ENCODE assay signal across 23 mouse cellular contexts in the genomic region with DNA sequence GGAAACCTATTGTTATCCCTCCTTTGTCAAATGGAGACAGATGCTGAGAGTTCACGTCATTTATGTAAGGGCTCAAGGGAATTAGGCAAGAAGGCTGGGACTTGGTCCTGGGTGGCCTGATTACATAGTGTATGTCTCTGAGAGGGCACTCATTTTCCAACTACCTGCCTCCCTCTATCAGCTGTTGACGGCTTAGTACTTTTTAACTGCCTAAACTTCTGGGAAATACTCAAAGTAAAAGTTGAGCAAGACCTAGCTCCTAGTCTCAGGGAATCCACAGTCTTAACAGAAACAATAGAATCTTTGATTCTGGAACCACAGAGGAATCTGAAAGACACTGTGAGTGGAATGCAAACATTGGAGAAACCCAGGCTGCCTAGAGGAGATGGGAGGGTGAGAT. TPM values are rescaled to one million over a fixed set of nuclear protein-coding genes. Genes with fewer than 3 reads are reported as not detected.
DNase-seq lines count a peak whose midpoint lies in the region; ATAC-seq and TF ChIP-seq lines count a peak whose summit lies in the region.
"Had no signal": no experiment of that assay in that cellular context is flagged by ENCODE, and none has a peak within 500 bp of the region (broad histone marks: within the 10 kb centered on the region; RNA-seq: fewer than 3 reads in every experiment).

No protein-coding gene starts in this region.

- in situ Hi-C loops in Patski (cut with MboI; ENCODE audit: low pct_unique_long_range_greater_than_20kb) = no loop called here

- no peak for TF ChIP-seq POLR2A in lung, adult 2 months (IDR thresholded peaks at IDR 0.05; ENCODE audit: borderline replicate concordance, extremely low read depth, low read depth, low read length)

- H3K4me1 ChIP-seq in lung, embryonic 14.5 days (ENCODE audit: insufficient read depth) = 0 out of 2 replicates have a peak, but pooled peaks cover 3% of the 10 kb centered on the region
- no peaks in the 10 kb centered on the region for H3K4me1 ChIP-seq in lung, postnatal 0 days (ENCODE audit: insufficient read depth, low read depth, low read length)
- H3K4me1 ChIP-seq in lung, adult 2 months (ENCODE audit: control insufficient read depth, insufficient read depth, low read length) = no peaks in the 10 kb centered on the region
- H3K4me1 ChIP-seq: embryonic facial prominence, embryonic 13.5 days; embryonic facial prominence, embryonic 15.5 days; forebrain, embryonic 10.5 days; forebrain, embryonic 12.5 days had no signal

- H3K36me3 ChIP-seq in lung, embryonic 14.5 days (ENCODE audit: insufficient read depth) = no peaks in the 10 kb centered on the region
- H3K36me3 ChIP-seq in lung, postnatal 0 days (ENCODE audit: insufficient read depth, low read length) = no peaks in the 10 kb centered on the region
- H3K36me3 ChIP-seq: embryonic facial prominence, embryonic 13.5 days; embryonic facial prominence, embryonic 15.5 days; forebrain, embryonic 10.5 days; forebrain, embryonic 12.5 days had no signal

- no peak for TF ChIP-seq CTCF in lung, embryonic 14.5 days (IDR thresholded peaks at IDR 0.05; ENCODE audit: low read depth)
- TF ChIP-seq CTCF in lung, postnatal 0 days (IDR thresholded peaks at IDR 0.05) = no peak
- no peak for TF ChIP-seq CTCF in lung, adult 2 months (IDR thresholded peaks at IDR 0.05; ENCODE audit: insufficient read depth, low read length)
- TF ChIP-seq CTCF in Patski (IDR thresholded peaks at IDR 0.05) = no peak

- no peak overlapping the region for H3K27ac ChIP-seq in lung, embryonic 14.5 days (ENCODE audit: low read depth)
- no peak overlapping the region for H3K27ac ChIP-seq in lung, postnatal 0 days (ENCODE audit: low read length)
- H3K27ac ChIP-seq: embryonic facial prominence, embryonic 13.5 days; embryonic facial prominence, embryonic 15.5 days; forebrain, embryonic 10.5 days; forebrain, embryonic 12.5 days had no signal

- no peak overlapping the region for H3K4me3 ChIP-seq in lung, embryonic 14.5 days (ENCODE audit: low read depth, low read length)
- no peak overlapping the region for H3K4me3 ChIP-seq in lung, postnatal 0 days (ENCODE audit: low read depth, low read length)
- H3K4me3 ChIP-seq in lung, adult 2 months (replicated peaks; ENCODE audit: extremely low read depth, low read depth, low read length) = no peak overlapping the region
- H3K4me3 ChIP-seq: embryonic facial prominence, embryonic 13.5 days; embryonic facial prominence, embryonic 15.5 days; erythroblast, embryonic 14.5 days; forebrain, embryonic 10.5 days; forebrain, embryonic 12.5 days had no signal

- no peak for ATAC-seq in lung, embryonic 14.5 days (ENCODE audit: insufficient read depth)
- ATAC-seq in lung, postnatal 0 days = peak; percentile 44
- ATAC-seq in Patski = peak; percentile 51
- ATAC-seq in monocyte, adult 5-6 weeks (replicated peaks; ENCODE audit: insufficient number of reproducible peaks, low FRiP score, low TSS enrichment, poor library complexity, severe bottlenecking) = no peak
- ATAC-seq: forebrain, embryonic 14.5 days; forebrain, embryonic 16.5 days had no signal

- peak; percentile 8 for DNase-seq in lung, embryonic 14.5 days
- DNase-seq in lung, postnatal 25 days (ENCODE audit: low spot score) = no peak
- no peak for DNase-seq in lung, postnatal 0 days (ENCODE audit: low spot score)
- no peak for DNase-seq in lung, adult 2 months
- no peak for DNase-seq in Patski (ENCODE audit: low read depth, low spot score)
- DNase-seq: adrenal gland, adult 2 months; adrenal gland, postnatal 10 days; adrenal gland, postnatal 25 days; cerebellum, adult 11 months; cerebellum, adult 18-20 months; cerebellum, adult 8-10 months; cerebellum, adult 9-11 months; cerebellum, postnatal 14 days; cerebellum, postnatal 36 days; embryo, embryonic 11 days had no signal

- H3K4me2 ChIP-seq in lung, embryonic 14.5 days = no peak overlapping the region
- H3K4me2 ChIP-seq in lung, postnatal 0 days (replicated peaks; ENCODE audit: low read depth, low read length) = no peak overlapping the region
- H3K4me2 ChIP-seq: embryonic facial prominence, embryonic 13.5 days; embryonic facial prominence, embryonic 15.5 days; forebrain, embryonic 12.5 days had no signal

- 45% methylated on average over 2 of the region's 2 CpGs for WGBS in lung, embryonic 14.5 days
- WGBS in lung, postnatal 0 days = 39% methylated on average over 2 of the region's 2 CpGs
- WGBS in lung, adult 2 months = 61% methylated on average over 2 of the region's 2 CpGs

- no peaks in the 10 kb centered on the region for H3K9me3 ChIP-seq in lung, embryonic 14.5 days (ENCODE audit: low read depth, low read length)
- H3K9me3 ChIP-seq in lung, postnatal 0 days (ENCODE audit: low read length) = no peaks in the 10 kb centered on the region
- H3K9me3 ChIP-seq: embryonic facial prominence, embryonic 13.5 days; embryonic facial prominence, embryonic 15.5 days; forebrain, embryonic 10.5 days; forebrain, embryonic 12.5 days had no signal

- no peak overlapping the region for H3K9ac ChIP-seq in lung, embryonic 14.5 days
- H3K9ac ChIP-seq in lung, postnatal 0 days (replicated peaks; ENCODE audit: low read depth) = no peak overlapping the region
- H3K9ac ChIP-seq: embryonic facial prominence, embryonic 13.5 days; embryonic facial prominence, embryonic 15.5 days; forebrain, embryonic 12.5 days had no signal

- CTCF ChIA-PET in Patski (lab: Charles Lee) = interaction anchor here (0.6 to 3.0 kb wide), 6 partner anchors 7 to 124 kb away, joined by 3 to 11 read pairs (median 6); no protein-coding TSS in a partner anchor

- TF ChIP-seq EP300 in lung, postnatal 0 days (IDR thresholded peaks at IDR 0.05) = 0 out of 2 replicates have a peak, but pooled peaks have one; percentile 10

- H3K27me3 ChIP-seq in lung, embryonic 14.5 days (ENCODE audit: insufficient read depth, low read length) = no peaks in the 10 kb centered on the region
- H3K27me3 ChIP-seq in lung, postnatal 0 days (replicated peaks; ENCODE audit: insufficient read depth, low read length) = no peaks in the 10 kb centered on the region
- no peaks in the 10 kb centered on the region for H3K27me3 ChIP-seq in Patski
- H3K27me3 ChIP-seq: embryonic facial prominence, embryonic 13.5 days; embryonic facial prominence, embryonic 15.5 days; forebrain, embryonic 12.5 days had no signal

- POLR2A ChIA-PET in Patski (lab: Charles Lee) = interaction anchor here (1.5 to 1.9 kb wide), 2 partner anchors 12 to 21 kb away, joined by 3 to 9 read pairs; no protein-coding TSS in a partner anchor

RNA-seq across cellular contexts. Expression of a gene that starts 6.2 kb away (rescaled TPM):
- 3.2 and 5.2 TPM in 2 replicates for polyA plus RNA-seq in lung, embryonic 14.5 days (2014; fragmentation: Nextera tagmentation; extraction: Ambion mirVana)
- polyA plus RNA-seq in lung, postnatal 0 days (2015; fragmentation: Nextera tagmentation; extraction: Ambion mirVana) = 4.0 and 4.8 TPM in 2 replicates
- 1.1 and 2.6 TPM in 2 replicates for polyA plus RNA-seq in lung, adult 2 months (2012; rRNA removed)
- 97.9 TPM for polyA plus RNA-seq in Patski (2021)
- total RNA-seq in monocyte, adult 5-6 weeks (2017) = 0.38 to 1.3 TPM (median 0.75 TPM) in 3 replicates
- polyA plus RNA-seq: erythroblast, embryonic 14.5 days had no signal

Comparison
In these comparisons a context has a peak if more than half of its experiments do, and no peak if none do; other contexts are left out.
1. ATAC-seq: peak in lung, postnatal 0 days (single experiment) and Patski (single experiment); none in lung, embryonic 14.5 days (single experiment) and monocyte, adult 5-6 weeks (single experiment).
2. RNA of a gene that starts 6.2 kb away (polyA plus RNA-seq): 97.9 TPM in Patski (single experiment); 4.0 to 4.8 TPM in lung, postnatal 0 days, 3.2 to 5.2 TPM in lung, embryonic 14.5 days and 1.1 to 2.6 TPM in lung, adult 2 months; every median in the first group is over 10 times any median in the second.